ENCODE assay signal across 11 mouse cellular contexts in the genomic region with DNA sequence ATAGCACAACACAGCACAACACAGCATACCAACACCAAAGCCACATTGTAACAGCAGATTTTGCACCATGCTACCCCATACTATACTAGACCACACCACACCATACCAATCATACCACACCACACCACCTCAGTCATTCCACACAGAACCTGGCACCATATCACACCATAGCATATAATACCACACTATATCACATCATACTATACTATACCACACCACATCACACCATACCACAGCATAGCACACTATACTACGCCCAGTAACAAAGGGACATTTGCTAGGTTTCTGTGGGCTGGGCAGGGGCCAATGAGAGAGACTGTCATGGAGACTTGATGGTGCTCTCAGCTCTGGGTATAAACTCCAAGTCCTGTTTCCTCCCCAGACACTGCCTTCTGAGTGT.
"Had no signal": no experiment of that assay in that cellular context is flagged by ENCODE, and none has a peak within 500 bp of the region (broad histone marks: within the 10 kb centered on the region; RNA-seq: fewer than 3 reads in every experiment).

No protein-coding gene starts in this region.

- H3K4me2 ChIP-seq: kidney, embryonic 15.5 days; limb, embryonic 13.5 days; midbrain, embryonic 13.5 days had no signal

- H3K9ac ChIP-seq: kidney, embryonic 15.5 days; limb, embryonic 13.5 days; liver, embryonic 14.5 days; midbrain, embryonic 13.5 days; neural tube, embryonic 12.5 days had no signal

- H3K36me3 ChIP-seq: kidney, embryonic 15.5 days; limb, embryonic 13.5 days; midbrain, embryonic 13.5 days; neural tube, embryonic 12.5 days had no signal

- H3K27me3 ChIP-seq: kidney, embryonic 15.5 days; limb, embryonic 13.5 days; midbrain, embryonic 13.5 days; neural tube, embryonic 12.5 days had no signal

- H3K27ac ChIP-seq: kidney, embryonic 15.5 days; limb, embryonic 13.5 days; liver, embryonic 14.5 days; midbrain, embryonic 13.5 days; neural tube, embryonic 12.5 days; stomach, postnatal 0 days had no signal

- H3K4me1 ChIP-seq: limb, embryonic 13.5 days; midbrain, embryonic 13.5 days had no signal

- ATAC-seq: midbrain, embryonic 13.5 days had no signal

- H3K9me3 ChIP-seq: kidney, embryonic 15.5 days; limb, embryonic 13.5 days; midbrain, embryonic 13.5 days; neural tube, embryonic 12.5 days had no signal

- DNase-seq: kidney, postnatal 14 days; left cerebral cortex, postnatal 4 days; lung, adult 18-20 months; thymus, postnatal 14 days had no signal

- H3K4me3 ChIP-seq: kidney, embryonic 15.5 days; limb, embryonic 13.5 days; midbrain, embryonic 13.5 days; myocyte; neural tube, embryonic 12.5 days had no signal
